In the genomic region with DNA sequence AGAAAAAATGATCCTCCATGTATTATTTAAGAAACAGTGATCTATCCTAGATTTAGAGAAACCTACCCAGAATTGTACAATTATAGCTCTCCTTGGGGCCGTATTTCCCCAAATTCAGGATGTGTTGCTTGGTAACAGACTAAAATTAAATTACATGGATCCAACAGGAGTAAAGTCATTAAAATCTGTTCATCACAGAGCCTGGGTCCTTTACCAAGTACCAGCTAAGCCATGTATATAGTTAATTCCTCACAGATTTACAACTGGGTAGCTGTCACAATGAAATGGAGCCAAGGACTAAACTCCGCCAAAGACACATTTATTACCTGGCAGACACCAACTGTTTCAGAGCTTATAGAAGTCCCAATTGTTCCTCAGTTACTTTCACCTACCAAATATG, we compare ENCODE assay signal across 23 mouse cellular contexts.
DNase-seq lines count a peak whose midpoint lies in the region; ATAC-seq and TF ChIP-seq lines count a peak whose summit lies in the region.
"Had no signal": no experiment of that assay in that cellular context is flagged by ENCODE, and none has a peak within 500 bp of the region (broad histone marks: within the 10 kb centered on the region; RNA-seq: fewer than 3 reads in every experiment).

No protein-coding gene starts in this region.

- H3K4me1 ChIP-seq in midbrain, postnatal 0 days (ENCODE audit: insufficient read depth, low read length): peaks cover 9% of the 10 kb centered on the region
- peaks cover 7% of the 10 kb centered on the region for H3K4me1 ChIP-seq in midbrain, embryonic 14.5 days (ENCODE audit: control insufficient read depth, insufficient read depth, low read length)
- H3K4me1 ChIP-seq: intestine, embryonic 15.5 days had no signal

- DNase-seq in heart, adult 11 months: peak; percentile 35
- DNase-seq in heart, postnatal 4 days: no peak
- DNase-seq in midbrain, postnatal 0 days (ENCODE audit: low spot score): peak; percentile 16
- DNase-seq in midbrain, embryonic 14.5 days: no peak
- peak; percentile 0 for DNase-seq in gonadal fat pad, adult 2 months (ENCODE audit: low read depth)
- no peak for DNase-seq in kidney, postnatal 25 days
- DNase-seq: adrenal gland, postnatal 14 days; cerebellum, postnatal 10 days; embryo, embryonic 11 days; gastrocnemius, postnatal 36 days; heart, adult 2 months; heart, postnatal 14 days had no signal

- H3K4me2 ChIP-seq in midbrain, postnatal 0 days (ENCODE audit: low read depth, low read length, poor library complexity, severe bottlenecking): no peak overlapping the region
- no peak overlapping the region for H3K4me2 ChIP-seq in midbrain, embryonic 14.5 days (ENCODE audit: low read length)
- H3K4me2 ChIP-seq: embryonic facial prominence, embryonic 15.5 days; forebrain, embryonic 15.5 days; heart, embryonic 11.5 days; heart, embryonic 15.5 days; intestine, embryonic 15.5 days had no signal

- 66% methylated on average over 2 of the region's 2 CpGs for WGBS in midbrain, postnatal 0 days
- 83% methylated on average over 2 of the region's 2 CpGs for WGBS in midbrain, embryonic 14.5 days

- H3K27ac ChIP-seq in midbrain, postnatal 0 days (ENCODE audit: low read depth, low read length): no peak overlapping the region
- H3K27ac ChIP-seq in midbrain, embryonic 14.5 days (replicated peaks; ENCODE audit: low read depth, low read length): no peak overlapping the region
- H3K27ac ChIP-seq: embryonic facial prominence, embryonic 15.5 days; forebrain, embryonic 10.5 days; forebrain, embryonic 15.5 days; heart, adult 2 months; heart, embryonic 15.5 days; hindbrain, embryonic 10.5 days; intestine, embryonic 15.5 days had no signal

- no peaks in the 10 kb centered on the region for H3K27me3 ChIP-seq in midbrain, postnatal 0 days (ENCODE audit: insufficient read depth, low read length)
- no peaks in the 10 kb centered on the region for H3K27me3 ChIP-seq in midbrain, embryonic 14.5 days (ENCODE audit: control insufficient read depth, insufficient read depth, low read length)
- H3K27me3 ChIP-seq: CH12.LX; embryonic facial prominence, embryonic 15.5 days; forebrain, embryonic 15.5 days; heart, embryonic 15.5 days; intestine, embryonic 15.5 days; Patski had no signal

- no peaks in the 10 kb centered on the region for H3K9me3 ChIP-seq in midbrain, postnatal 0 days (ENCODE audit: low read length)
- no peaks in the 10 kb centered on the region for H3K9me3 ChIP-seq in midbrain, embryonic 14.5 days (ENCODE audit: control insufficient read depth, low read length)
- H3K9me3 ChIP-seq: embryonic facial prominence, embryonic 15.5 days; forebrain, embryonic 10.5 days; forebrain, embryonic 15.5 days; heart, embryonic 15.5 days; hindbrain, embryonic 10.5 days; intestine, embryonic 15.5 days had no signal

- no peak overlapping the region for H3K9ac ChIP-seq in midbrain, postnatal 0 days (replicated peaks; ENCODE audit: low read length, poor library complexity, severe bottlenecking)
- H3K9ac ChIP-seq in midbrain, embryonic 14.5 days (replicated peaks; ENCODE audit: low read length): no peak overlapping the region
- H3K9ac ChIP-seq: embryonic facial prominence, embryonic 15.5 days; forebrain, embryonic 15.5 days; heart, embryonic 15.5 days; intestine, embryonic 15.5 days had no signal

- H3K4me3 ChIP-seq in midbrain, postnatal 0 days (ENCODE audit: low read depth, low read length): no peak overlapping the region
- H3K4me3 ChIP-seq in midbrain, embryonic 14.5 days (replicated peaks; ENCODE audit: low read depth, low read length): no peak overlapping the region
- H3K4me3 ChIP-seq: embryonic facial prominence, embryonic 15.5 days; erythroblast, embryonic 14.5 days; forebrain, embryonic 10.5 days; forebrain, embryonic 15.5 days; heart, adult 2 months; heart, embryonic 15.5 days; hindbrain, embryonic 10.5 days; intestine, embryonic 15.5 days had no signal

- no peaks in the 10 kb centered on the region for H3K36me3 ChIP-seq in midbrain, postnatal 0 days (ENCODE audit: insufficient read depth, low read length)
- no peaks in the 10 kb centered on the region for H3K36me3 ChIP-seq in midbrain, embryonic 14.5 days (ENCODE audit: control insufficient read depth, insufficient read depth, low read length)
- H3K36me3 ChIP-seq: embryonic facial prominence, embryonic 15.5 days; forebrain, embryonic 10.5 days; forebrain, embryonic 15.5 days; heart, embryonic 15.5 days; hindbrain, embryonic 10.5 days; intestine, embryonic 15.5 days had no signal

- no peak for TF ChIP-seq CTCF in midbrain, postnatal 0 days (IDR thresholded peaks at IDR 0.05)

- ATAC-seq in midbrain, postnatal 0 days (ENCODE audit: low FRiP score): no peak
- ATAC-seq in midbrain, embryonic 14.5 days (ENCODE audit: low FRiP score, low TSS enrichment): no peak
- ATAC-seq: activated CD4-positive, CD25-positive, alpha-beta regulatory T cell, adult 4 months; forebrain, embryonic 15.5 days; intestine, embryonic 15.5 days; Patski had no signal

Comparison
In these comparisons a context has a peak if more than half of its experiments do, and no peak if none do; other contexts are left out.
1. DNase-seq: peak in heart, adult 11 months (single experiment), midbrain, postnatal 0 days (single experiment) and gonadal fat pad, adult 2 months (single experiment); none in heart, postnatal 4 days (single experiment), midbrain, embryonic 14.5 days (single experiment) and kidney, postnatal 25 days (0 of 2).